Mouse (Mus musculus) hindbrain, postnatal 0 days (tissue): ENCODE data around the gene Pamr1. TPM values are rescaled to one million over a fixed set of nuclear protein-coding genes. Genes with fewer than 3 reads are reported as not detected.

Source experiments
- ATAC-seq: fragments of 200-750 bp; cut with Nextera tagmentation; 2 replicates; pipeline ENCODE4 v1.8.0; 2017; ENCODE audit warnings: mild to moderate bottlenecking, moderate TSS enrichment, moderate library complexity
- DNase-seq: peaks from one replicate; pipeline ENCODE4 v3.0.0-alpha.2; 2015; ENCODE audit warnings: low spot score
- H3K27ac ChIP-seq: fragments of 300-500 bp; sonication (generic); 2 replicates; pipeline ENCODE4 v1.5.1; 2014; ENCODE audit warnings: mild to moderate bottlenecking
- H3K27me3 ChIP-seq: fragments of 300-500 bp; sonication (generic); 2 replicates; pipeline ENCODE4 v1.6.1; 2014; ENCODE audit warnings: low read length, mixed read lengths; ENCODE audit not compliant: insufficient read depth
- H3K36me3 ChIP-seq: fragments of 300-500 bp; sonication (generic); 2 replicates; pipeline ENCODE4 v1.6.1; 2014; ENCODE audit warnings: low read length, mixed read lengths; ENCODE audit not compliant: insufficient read depth
- H3K4me1 ChIP-seq: fragments of 300-500 bp; sonication (generic); 2 replicates; pipeline ENCODE4 v1.6.1; 2014; ENCODE audit warnings: antibody characterized with exemption, low read length, mixed read lengths; ENCODE audit not compliant: insufficient read depth
- H3K4me2 ChIP-seq: fragments of 300-500 bp; sonication (generic); 2 replicates; pipeline ENCODE4 v1.6.1; 2014; ENCODE audit warnings: low read depth, mild to moderate bottlenecking, low read length, moderate library complexity, mixed read lengths
- H3K4me3 ChIP-seq: fragments of 300-500 bp; sonication (generic); 2 replicates; pipeline ENCODE4 v1.5.1; 2014; ENCODE audit warnings: low read length
- H3K9ac ChIP-seq: fragments of 300-500 bp; sonication (generic); replicated peaks from 2 replicates; pipeline ENCODE4 v1.6.1; 2014; ENCODE audit warnings: mild to moderate bottlenecking, low read length, moderate library complexity, mixed read lengths
- H3K9me3 ChIP-seq: fragments of 300-500 bp; sonication (generic); 2 replicates; pipeline ENCODE4 v1.6.1; 2016; ENCODE audit warnings: low read length, mixed read lengths
- CTCF ChIP-seq: IDR thresholded peaks from 2 replicates; pipeline ENCODE4 v1.5.1; 2016; ENCODE audit warnings: antibody characterized with exemption, control low read depth, low read depth
- WGBS: fragments of 180-500 bp; shearing (Covaris S2); extraction: QIAGEN DNeasy Blood & Tissue Kit; methylation state at CpG from one replicate; pipeline ENCODE4 v1.1.7; 2014; 5-methylcytosine and 5-hydroxymethylcytosine counted together
- polyA plus RNA-seq: library from polyadenylated mRNA; unstranded; fragments of >200 nt; fragmentation: Nextera tagmentation; extraction: Ambion mirVana; gene quantifications from 2 replicates; pipeline ENCODE4 v1.2.1, GENCODE M21; 2015
- total RNA-seq: library from RNA; depleted of rRNA; stranded (reverse); fragments of >200 nt; gene quantifications from 2 replicates; pipeline ENCODE4 v1.2.3, GENCODE M21; 2014

Pamr1 gene
- total and polyA plus RNA-seq, 2 experiments from 2014 or later: 11.4 to 13.2 TPM

GRCm38 (mm10) chr2:102624538-102624937, 74.7 kb downstream of the Pamr1 start:
- no peak overlapping the region for H3K9ac ChIP-seq
- no peak for TF ChIP-seq CTCF
- no peak overlapping the region for H3K27ac ChIP-seq
- no peak overlapping the region for H3K4me3 ChIP-seq
- DNase-seq: no peak
- no peak for ATAC-seq
- no peaks in the 10 kb centered on the region for H3K9me3 ChIP-seq
- H3K4me1 ChIP-seq: no peaks in the 10 kb centered on the region
- H3K4me2 ChIP-seq: no peak overlapping the region
- no peaks in the 10 kb centered on the region for H3K27me3 ChIP-seq
- H3K36me3 ChIP-seq: no peaks in the 10 kb centered on the region
- 62% methylated on average over 1 of the region's 1 CpGs for WGBS

GRCm38 (mm10) chr2:102632361-102632760, 82.5 kb downstream of the Pamr1 start:
- no peak for TF ChIP-seq CTCF
- WGBS: 97% methylated on average over 4 of the region's 4 CpGs
- H3K27ac ChIP-seq: no peak overlapping the region
- ATAC-seq: no peak
- H3K4me2 ChIP-seq: no peak overlapping the region
- no peak overlapping the region for H3K9ac ChIP-seq
- no peak overlapping the region for H3K4me3 ChIP-seq
- no peaks in the 10 kb centered on the region for H3K36me3 ChIP-seq
- H3K9me3 ChIP-seq: no peaks in the 10 kb centered on the region
- DNase-seq: no peak
- H3K4me1 ChIP-seq: 0 out of 2 replicates have a peak, but pooled peaks cover 6% of the 10 kb centered on the region
- no peaks in the 10 kb centered on the region for H3K27me3 ChIP-seq

- Histone ChIP-seq H3K4me3 (no peak overlapping the region), H3K27ac (no peak overlapping the region), H3K27me3 (no peaks in the 10 kb centered on the region), H3K9me3 (no peaks in the 10 kb centered on the region), H3K4me2 (no peak overlapping the region), H3K9ac (no peak overlapping the region), H3K36me3 (no peaks in the 10 kb centered on the region), H3K4me1 (0 out of 2 replicates have a peak, but pooled peaks cover 6% of the 10 kb centered on the region)
- TF ChIP-seq CTCF: no peak
- ATAC-seq (no peak), DNase-seq (no peak)
- 74% methylated on average over 1 of the region's 1 CpGs for WGBS
Measured at GRCm38 (mm10) chr2:102634010-102634409, 84.2 kb downstream of the Pamr1 start.

- Histone ChIP-seq H3K27ac (no peak overlapping the region), H3K9ac (no peak overlapping the region), H3K4me3 (no peak overlapping the region), H3K27me3 (no peaks in the 10 kb centered on the region), H3K36me3 (no peaks in the 10 kb centered on the region), H3K9me3 (no peaks in the 10 kb centered on the region), H3K4me2 (no peak overlapping the region), H3K4me1 (0 out of 2 replicates have a peak, but pooled peaks cover 6% of the 10 kb centered on the region)
- 52% methylated on average over 3 of the region's 3 CpGs for WGBS
- ATAC-seq: no peak
- no peak for DNase-seq
- TF ChIP-seq CTCF: no peak
Measured at GRCm38 (mm10) chr2:102635523-102636060, 85.8 kb downstream of the Pamr1 start.

GRCm38 (mm10) chr2:102636116-102636600, 86.3 kb downstream of the Pamr1 start:
- H3K4me2 ChIP-seq: no peak overlapping the region
- no peak for TF ChIP-seq CTCF
- H3K9me3 ChIP-seq: no peaks in the 10 kb centered on the region
- no peak overlapping the region for H3K4me3 ChIP-seq
- H3K9ac ChIP-seq: no peak overlapping the region
- 85% methylated on average over 7 of the region's 7 CpGs for WGBS
- H3K4me1 ChIP-seq: 0 out of 2 replicates have a peak, but pooled peaks cover 6% of the 10 kb centered on the region
- no peaks in the 10 kb centered on the region for H3K36me3 ChIP-seq
- no peak for DNase-seq
- ATAC-seq: no peak
- H3K27ac ChIP-seq: no peak overlapping the region; the same call in 1 of the 2 replicates
- H3K27me3 ChIP-seq: no peaks in the 10 kb centered on the region

- H3K27ac ChIP-seq: no peak overlapping the region
- DNase-seq: no peak
- WGBS: 36% methylated on average over 5 of the region's 5 CpGs
- TF ChIP-seq CTCF: no peak
- no peak overlapping the region for H3K9ac ChIP-seq
- H3K36me3 ChIP-seq: no peaks in the 10 kb centered on the region
- 0 out of 2 replicates have a peak, but pooled peaks cover 6% of the 10 kb centered on the region for H3K4me1 ChIP-seq
- no peaks in the 10 kb centered on the region for H3K27me3 ChIP-seq
- no peak overlapping the region for H3K4me3 ChIP-seq
- no peaks in the 10 kb centered on the region for H3K9me3 ChIP-seq
- no peak for ATAC-seq
- no peak overlapping the region for H3K4me2 ChIP-seq
Measured at GRCm38 (mm10) chr2:102638140-102638539, 88.3 kb downstream of the Pamr1 start.

- Histone ChIP-seq H3K36me3 (no peaks in the 10 kb centered on the region), H3K27me3 (no peaks in the 10 kb centered on the region), H3K4me2 (no peak overlapping the region), H3K4me3 (no peak overlapping the region), H3K9me3 (no peaks in the 10 kb centered on the region), H3K4me1 (0 out of 2 replicates have a peak, but pooled peaks cover 6% of the 10 kb centered on the region), H3K27ac (no peak overlapping the region), H3K9ac (no peak overlapping the region)
- 34% methylated on average over 2 of the region's 2 CpGs for WGBS
- TF ChIP-seq CTCF: no peak
- ATAC-seq: no peak
- no peak for DNase-seq
Measured at GRCm38 (mm10) chr2:102638690-102639089, 88.9 kb downstream of the Pamr1 start.
